Mouse (Mus musculus) liver, embryonic 14.5 days (tissue): Measurements from ENCODE around the gene Gpatch8. TPM values are rescaled to one million over a fixed set of nuclear protein-coding genes. Genes with fewer than 3 reads are reported as not detected.

Experiments used
- ATAC-seq: fragments of 200-750 bp; cut with Nextera tagmentation; 2 replicates; pipeline ENCODE4 v1.8.0; 2017; ENCODE audit warnings: moderate number of reproducible peaks, mild to moderate bottlenecking, moderate library complexity; ENCODE audit not compliant: insufficient read depth
- DNase-seq, 3 experiments: peaks; one replicate each; pipeline ENCODE4 v3.0.0-alpha.2; 2012 to 2013; ENCODE audit warnings: low read depth in 3 of 3, low spot score in 3 of 3
- H3K27ac ChIP-seq: fragments of 300-500 bp; sonication (generic); 2 replicates; pipeline ENCODE4 v1.5.1; 2014; ENCODE audit warnings: moderate library complexity, mild to moderate bottlenecking, control low read depth, inconsistent platforms
- H3K27me3 ChIP-seq: fragments of 300-500 bp; sonication (generic); 2 replicates; pipeline ENCODE4 v1.6.1; 2014; ENCODE audit warnings: mild to moderate bottlenecking, low read length, moderate library complexity; ENCODE audit not compliant: control insufficient read depth, insufficient read depth
- H3K36me3 ChIP-seq: fragments of 300-500 bp; sonication (generic); replicated peaks from 2 replicates; pipeline ENCODE4 v1.6.1; 2014; ENCODE audit warnings: low read depth; ENCODE audit not compliant: control insufficient read depth, insufficient read depth
- H3K4me1 ChIP-seq, 2 experiments: fragments of 200-500 bp in 1 of 2; fragments of 300-500 bp in 1 of 2; sonication (generic) in 1 of 2; replicated peaks; 2 replicates each; pipeline ENCODE4 v1.6.1; 2012 to 2014; ENCODE audit warnings: antibody characterized with exemption in 1 of 2, inconsistent platforms in 1 of 2, low read length in 1 of 2; ENCODE audit not compliant: control insufficient read depth in 2 of 2, insufficient read depth in 2 of 2
- H3K4me2 ChIP-seq: fragments of 300-500 bp; sonication (generic); 2 replicates; pipeline ENCODE4 v1.6.1; 2014; ENCODE audit warnings: low read depth, mild to moderate bottlenecking, control low read depth, moderate library complexity
- H3K4me3 ChIP-seq, 2 experiments: fragments of 200-500 bp in 1 of 2; fragments of 300-500 bp in 1 of 2; sonication (generic) in 1 of 2; 2 replicates each; pipeline ENCODE4 v1.5.1; 2012 to 2014; ENCODE audit warnings: low read depth in 2 of 2, low read length in 2 of 2, mild to moderate bottlenecking in 2 of 2, control low read depth in 1 of 2, inconsistent platforms in 1 of 2, moderate library complexity in 1 of 2; ENCODE audit not compliant: insufficient read depth in 1 of 2
- H3K9ac ChIP-seq: fragments of 300-500 bp; sonication (generic); replicated peaks from 2 replicates; pipeline ENCODE4 v1.6.1; 2014; ENCODE audit warnings: mild to moderate bottlenecking, control low read depth, moderate library complexity
- H3K9me3 ChIP-seq: fragments of 300-500 bp; sonication (generic); 2 replicates; pipeline ENCODE4 v1.6.1; 2016; ENCODE audit warnings: low read length, mixed read lengths; ENCODE audit not compliant: control insufficient read depth
- CTCF ChIP-seq: IDR thresholded peaks from 2 replicates; pipeline ENCODE4 v1.5.1; 2016; ENCODE audit warnings: antibody characterized with exemption, low read depth, control low read depth
- EP300 ChIP-seq: IDR thresholded peaks from 2 replicates; pipeline ENCODE4 v1.6.1; 2016; ENCODE audit warnings: antibody characterized with exemption, low read depth
- WGBS: fragments of 180-500 bp; shearing (Covaris S2); extraction: QIAGEN DNeasy Blood & Tissue Kit; methylation state at CpG from one replicate; pipeline ENCODE4 v1.1.7; 2014; ENCODE audit not compliant: insufficient replicate concordance; 5-methylcytosine and 5-hydroxymethylcytosine counted together
- polyA plus RNA-seq, 2 experiments: library from polyadenylated mRNA; depleted of rRNA in 1 of 2; stranded (reverse) in 1 of 2; unstranded in 1 of 2; fragments of >200 nt; fragmentation: Nextera tagmentation in 1 of 2; extraction: Ambion mirVana in 1 of 2; gene quantifications; 2 replicates each; pipeline versions ENCODE4 v1.2.1 to v1.2.3; 2012 to 2014

Gpatch8 gene
- polyA plus RNA-seq, 2 experiments = 7.5 to 14.1 TPM

GRCm38 (mm10) chr11:102582736-102583135 is 26.5 kb upstream of the Gpatch8 start:
- Histone ChIP-seq H3K9me3 (no peaks in the 10 kb centered on the region; the same call in 1 of the 2 replicates), H3K4me3 (no peak overlapping the region), H3K4me1 (0 out of 4 replicates have a peak, but pooled peaks cover 0 to 2% of the 10 kb centered on the region in 2 experiments), H3K4me2 (no peak overlapping the region), H3K36me3 (no peaks in the 10 kb centered on the region), H3K9ac (no peak overlapping the region), H3K27me3 (peaks cover 3% of the 10 kb centered on the region), H3K27ac (no peak overlapping the region)
- 21% methylated on average over 5 of the region's 5 CpGs for WGBS
- TF ChIP-seq CTCF (no peak), EP300 (no peak)
- DNase-seq = no peak
- no peak for ATAC-seq

GRCm38 (mm10) chr11:102582016-102582610 is 25.9 kb upstream of the Gpatch8 start:
- Histone ChIP-seq H3K4me2 (no peak overlapping the region), H3K9me3 (no peaks in the 10 kb centered on the region; the same call in 1 of the 2 replicates), H3K27me3 (peaks cover 3% of the 10 kb centered on the region), H3K4me3 (no peak overlapping the region), H3K4me1 (0 out of 4 replicates have a peak, but pooled peaks cover 0 to 2% of the 10 kb centered on the region in 2 experiments), H3K9ac (no peak overlapping the region), H3K27ac (no peak overlapping the region), H3K36me3 (no peaks in the 10 kb centered on the region)
- TF ChIP-seq EP300 = no peak
- no peak for TF ChIP-seq CTCF
- DNase-seq (no peak), ATAC-seq (no peak)
- WGBS = 38% methylated on average over 13 of the region's 13 CpGs

GRCm38 (mm10) chr11:102581281-102582015 is 25.3 kb upstream of the Gpatch8 start:
- Histone ChIP-seq H3K4me3 (no peak overlapping the region), H3K9ac (no peak overlapping the region), H3K9me3 (no peaks in the 10 kb centered on the region; the same call in 1 of the 2 replicates), H3K36me3 (no peaks in the 10 kb centered on the region), H3K27ac (no peak overlapping the region), H3K4me2 (no peak overlapping the region), H3K4me1 (0 out of 4 replicates have a peak, but pooled peaks cover 0 to 2% of the 10 kb centered on the region in 2 experiments), H3K27me3 (peaks cover 3% of the 10 kb centered on the region)
- ATAC-seq (no peak), DNase-seq (no peak)
- no peak for TF ChIP-seq EP300
- TF ChIP-seq CTCF = no peak
- WGBS = 25% methylated on average over 11 of the region's 11 CpGs

GRCm38 (mm10) chr11:102580034-102580330 is 23.8 kb upstream of the Gpatch8 start:
- H3K9ac ChIP-seq = no peak overlapping the region
- H3K9me3 ChIP-seq = no peaks in the 10 kb centered on the region
- no peak for ATAC-seq
- WGBS = 42% methylated on average over 3 of the region's 3 CpGs
- no peak overlapping the region for H3K4me3 ChIP-seq
- H3K27me3 ChIP-seq = peaks cover 3% of the 10 kb centered on the region
- no peaks in the 10 kb centered on the region for H3K36me3 ChIP-seq
- no peak overlapping the region for H3K4me2 ChIP-seq
- no peak for DNase-seq
- no peak overlapping the region for H3K27ac ChIP-seq
- H3K4me1 ChIP-seq = 0 out of 4 replicates have a peak, but pooled peaks cover 0 to 2% of the 10 kb centered on the region in 2 experiments
- TF ChIP-seq CTCF = no peak
- no peak for TF ChIP-seq EP300
